Mouse (Mus musculus): ENCODE measurements around the gene Ttc7b. TPM values are rescaled to one million over a fixed set of nuclear protein-coding genes. Genes with fewer than 3 reads are reported as not detected.

Ttc7b gene
- total RNA-seq, 2 experiments from 2014 or later: 164 to 180 TPM

GRCm38 (mm10) chr12:100393109-100393508, 127.5 kb downstream of the Ttc7b start:
- DNase-seq (ENCODE audit: extremely low spot score in 1 of 2, low spot score in 1 of 2): no peak

- no peak for DNase-seq (ENCODE audit: extremely low spot score in 1 of 2, low spot score in 1 of 2)
These were observed 128.2 kb downstream of the Ttc7b start for GRCm38 (mm10) chr12:100392466-100392865.

GRCm38 (mm10) chr12:100391890-100392289, 128.7 kb downstream of the Ttc7b start:
- no peak for DNase-seq (ENCODE audit: extremely low spot score in 1 of 2, low spot score in 1 of 2)

GRCm38 (mm10) chr12:100389878-100390710, 130.5 kb downstream of the Ttc7b start:
- DNase-seq (ENCODE audit: extremely low spot score in 1 of 2, low spot score in 1 of 2): no peak

- no peak for DNase-seq (ENCODE audit: extremely low spot score in 1 of 2, low spot score in 1 of 2)
These were observed 134.4 kb downstream of the Ttc7b start for GRCm38 (mm10) chr12:100386259-100386658.

GRCm38 (mm10) chr12:100382526-100382925, 138.1 kb downstream of the Ttc7b start:
- DNase-seq (ENCODE audit: extremely low spot score in 1 of 2, low spot score in 1 of 2): no peak

- DNase-seq (ENCODE audit: extremely low spot score in 1 of 2, low spot score in 1 of 2): no peak
These were observed 138.7 kb downstream of the Ttc7b start for GRCm38 (mm10) chr12:100381941-100382340.

GRCm38 (mm10) chr12:100380697-100381291, 139.8 kb downstream of the Ttc7b start:
- DNase-seq (ENCODE audit: extremely low spot score in 1 of 2, low spot score in 1 of 2): no peak

- DNase-seq (ENCODE audit: extremely low spot score in 1 of 2, low spot score in 1 of 2): no peak
These were observed 140.8 kb downstream of the Ttc7b start for GRCm38 (mm10) chr12:100379833-100380232.

GRCm38 (mm10) chr12:100378266-100378665, 142.4 kb downstream of the Ttc7b start:
- no peak for DNase-seq (ENCODE audit: extremely low spot score in 1 of 2, low spot score in 1 of 2)

- DNase-seq (ENCODE audit: extremely low spot score in 1 of 2, low spot score in 1 of 2): no peak
These were observed 142.8 kb downstream of the Ttc7b start for GRCm38 (mm10) chr12:100377791-100378190.

- DNase-seq (ENCODE audit: extremely low spot score in 1 of 2, low spot score in 1 of 2): no peak
These were observed 144.8 kb downstream of the Ttc7b start for GRCm38 (mm10) chr12:100375801-100376200.

GRCm38 (mm10) chr12:100372785-100373184, 147.8 kb downstream of the Ttc7b start:
- no peak for DNase-seq (ENCODE audit: extremely low spot score in 1 of 2, low spot score in 1 of 2)

- no peak for DNase-seq (ENCODE audit: extremely low spot score in 1 of 2, low spot score in 1 of 2)
These were observed 148.6 kb downstream of the Ttc7b start for GRCm38 (mm10) chr12:100372015-100372414.

GRCm38 (mm10) chr12:100369786-100370185, 150.8 kb downstream of the Ttc7b start:
- DNase-seq (ENCODE audit: extremely low spot score in 1 of 2, low spot score in 1 of 2): no peak

- DNase-seq (ENCODE audit: extremely low spot score in 1 of 2, low spot score in 1 of 2): no peak
These were observed 151.4 kb downstream of the Ttc7b start for GRCm38 (mm10) chr12:100369220-100369619.

- DNase-seq (ENCODE audit: extremely low spot score in 1 of 2, low spot score in 1 of 2): peak in 1 of 2 experiments; percentile 44
These were observed 159.3 kb downstream of the Ttc7b start for GRCm38 (mm10) chr12:100361330-100361729.

- no peak for DNase-seq (ENCODE audit: extremely low spot score in 1 of 2, low spot score in 1 of 2)
These were observed 162.5 kb downstream of the Ttc7b start for GRCm38 (mm10) chr12:100358040-100358620.

GRCm38 (mm10) chr12:100356407-100356806, 164.2 kb downstream of the Ttc7b start:
- no peak for DNase-seq (ENCODE audit: extremely low spot score in 1 of 2, low spot score in 1 of 2)

GRCm38 (mm10) chr12:100355565-100355964, 165.1 kb downstream of the Ttc7b start:
- no peak for DNase-seq (ENCODE audit: extremely low spot score in 1 of 2, low spot score in 1 of 2)

- no peak for DNase-seq (ENCODE audit: extremely low spot score in 1 of 2, low spot score in 1 of 2)
These were observed 166.7 kb downstream of the Ttc7b start for GRCm38 (mm10) chr12:100353954-100354353.
